Mouse (Mus musculus) heart, postnatal 0 days (tissue): ENCODE results near the gene Pld5. TPM values are rescaled to one million over a fixed set of nuclear protein-coding genes. Genes with fewer than 3 reads are reported as not detected.

Source experiments
- ATAC-seq: fragments of 200-750 bp; cut with Nextera tagmentation; 2 replicates; pipeline ENCODE4 v1.8.0; 2017; ENCODE audit warnings: low read depth, moderate number of reproducible peaks, moderate library complexity; ENCODE audit not compliant: insufficient read depth
- DNase-seq: peaks from one replicate; pipeline ENCODE4 v3.0.0-alpha.2; 2016; ENCODE audit warnings: low spot score
- H3K27ac ChIP-seq: fragments of 300-500 bp; sonication (generic); 2 replicates; pipeline ENCODE4 v1.5.1; 2014; ENCODE audit warnings: low read depth, mild to moderate bottlenecking
- H3K27me3 ChIP-seq: fragments of 300-500 bp; sonication (generic); 2 replicates; pipeline ENCODE4 v1.6.1; 2014; ENCODE audit warnings: low read length, mixed read lengths; ENCODE audit not compliant: control insufficient read depth, insufficient read depth
- H3K36me3 ChIP-seq: fragments of 300-500 bp; sonication (generic); replicated peaks from 2 replicates; pipeline ENCODE4 v1.6.1; 2014; ENCODE audit warnings: low read length, mixed read lengths; ENCODE audit not compliant: control insufficient read depth, insufficient read depth
- H3K4me1 ChIP-seq: fragments of 300-500 bp; sonication (generic); 2 replicates; pipeline ENCODE4 v1.6.1; 2014; ENCODE audit warnings: antibody characterized with exemption; ENCODE audit not compliant: control insufficient read depth, insufficient read depth
- H3K4me2 ChIP-seq: fragments of 300-500 bp; sonication (generic); 2 replicates; pipeline ENCODE4 v1.6.1; 2014; ENCODE audit warnings: low read depth, mild to moderate bottlenecking, low read length, moderate library complexity
- H3K4me3 ChIP-seq: fragments of 300-500 bp; sonication (generic); 2 replicates; pipeline ENCODE4 v1.5.1; 2014; ENCODE audit warnings: low read depth, low read length
- H3K9ac ChIP-seq: fragments of 300-500 bp; sonication (generic); replicated peaks from 2 replicates; pipeline ENCODE4 v1.6.1; 2014; ENCODE audit warnings: low read depth, low read length, mixed read lengths
- H3K9me3 ChIP-seq: fragments of 300-500 bp; sonication (generic); replicated peaks from 2 replicates; pipeline ENCODE4 v1.6.1; 2016; ENCODE audit warnings: low read length; ENCODE audit not compliant: control insufficient read depth
- CTCF ChIP-seq: IDR thresholded peaks from 2 replicates; pipeline ENCODE4 v1.5.1; 2016; ENCODE audit warnings: antibody characterized with exemption, control low read depth, low read depth
- EP300 ChIP-seq: IDR thresholded peaks from 2 replicates; pipeline ENCODE4 v1.6.1; 2016; ENCODE audit warnings: antibody characterized with exemption, low read depth
- WGBS: fragments of 180-500 bp; shearing (Covaris S2); extraction: QIAGEN DNeasy Blood & Tissue Kit; methylation state at CpG from one replicate; pipeline ENCODE4 v1.1.7; 2014; 5-methylcytosine and 5-hydroxymethylcytosine counted together
- polyA plus RNA-seq: library from polyadenylated mRNA; unstranded; fragments of >200 nt; fragmentation: Nextera tagmentation; extraction: Ambion mirVana; gene quantifications from 2 replicates; pipeline ENCODE4 v1.2.1, GENCODE M21; 2015
- total RNA-seq: library from RNA; depleted of rRNA; stranded (reverse); fragments of >200 nt; gene quantifications from 2 replicates; pipeline ENCODE4 v1.2.3, GENCODE M21; 2014; ENCODE audit warnings: low replicate concordance

Pld5 gene
- total and polyA plus RNA-seq, 2 experiments from 2014 or later: 0.51 to 0.65 TPM

DNA sequence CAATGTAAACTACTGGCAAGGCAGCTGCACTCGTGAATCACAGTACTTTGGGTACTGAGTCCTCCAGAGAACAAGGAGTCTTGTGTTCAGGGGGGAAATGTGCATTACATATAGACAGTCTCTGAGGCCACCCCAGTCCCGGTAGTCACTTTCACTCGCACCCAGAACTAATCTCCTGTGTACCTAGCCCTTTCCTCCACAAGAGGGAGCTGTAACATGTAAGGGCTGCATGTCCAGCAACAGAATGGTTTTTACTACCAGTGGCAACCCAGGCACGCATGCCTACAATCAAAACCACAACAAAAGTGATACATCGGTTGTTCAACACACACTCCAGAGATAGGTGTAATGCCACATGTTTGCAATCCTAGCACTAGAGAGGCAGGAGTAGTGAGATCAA, 56.9 kb downstream of the Pld5 start:
- Histone ChIP-seq H3K4me3 (no peak overlapping the region), H3K27me3 (no peaks in the 10 kb centered on the region), H3K9me3 (no peaks in the 10 kb centered on the region), H3K4me1 (no peaks in the 10 kb centered on the region), H3K27ac (no peak overlapping the region), H3K4me2 (no peak overlapping the region), H3K36me3 (no peaks in the 10 kb centered on the region), H3K9ac (no peak overlapping the region)
- WGBS: 75% methylated on average over 5 of the region's 5 CpGs
- ATAC-seq (no peak), DNase-seq (no peak)
- TF ChIP-seq CTCF (no peak), EP300 (no peak)

- WGBS: 31% methylated on average over 17 of the region's 17 CpGs
- no peak for ATAC-seq
- peak overlapping the region; percentile 13; the same call in 1 of the 2 replicates for H3K4me3 ChIP-seq
- H3K9me3 ChIP-seq: no peaks in the 10 kb centered on the region
- no peak overlapping the region for H3K27ac ChIP-seq
- no peaks in the 10 kb centered on the region for H3K4me1 ChIP-seq
- no peak for DNase-seq
- no peak for TF ChIP-seq CTCF
- no peak for TF ChIP-seq EP300
- no peaks in the 10 kb centered on the region for H3K36me3 ChIP-seq
- no peak overlapping the region for H3K9ac ChIP-seq
- H3K4me2 ChIP-seq: peak overlapping the region; percentile 45
- no peaks in the 10 kb centered on the region for H3K27me3 ChIP-seq
These were observed 61.4 kb downstream of the Pld5 start for GRCm38 (mm10) chr1:176213645-176214221.

- H3K9ac ChIP-seq: no peak overlapping the region
- ATAC-seq (0 out of 2 replicates have a peak, but pooled peaks have one; percentile 8), DNase-seq (no peak)
- TF ChIP-seq EP300 (no peak), CTCF (no peak)
- peak overlapping the region; percentile 45 for H3K4me2 ChIP-seq
- no peak overlapping the region for H3K27ac ChIP-seq
- H3K4me3 ChIP-seq: peak overlapping the region; percentile 13; the same call in 1 of the 2 replicates
- no peaks in the 10 kb centered on the region for H3K27me3 ChIP-seq
- H3K4me1 ChIP-seq: no peaks in the 10 kb centered on the region
- no peaks in the 10 kb centered on the region for H3K9me3 ChIP-seq
- H3K36me3 ChIP-seq: no peaks in the 10 kb centered on the region
- WGBS: 58% methylated on average over 9 of the region's 9 CpGs
These were observed 62.0 kb downstream of the Pld5 start for GRCm38 (mm10) chr1:176212922-176213644.

GRCm38 (mm10) chr1:176210803-176211202, 64.3 kb downstream of the Pld5 start:
- H3K27me3 ChIP-seq: no peaks in the 10 kb centered on the region
- no peak for TF ChIP-seq EP300
- TF ChIP-seq CTCF: no peak
- DNase-seq: no peak
- 100% methylated on average over 1 of the region's 1 CpGs for WGBS
- H3K36me3 ChIP-seq: no peaks in the 10 kb centered on the region
- H3K9me3 ChIP-seq: no peaks in the 10 kb centered on the region
- H3K9ac ChIP-seq: no peak overlapping the region
- ATAC-seq: no peak
- no peak overlapping the region for H3K4me2 ChIP-seq
- H3K27ac ChIP-seq: no peak overlapping the region
- H3K4me3 ChIP-seq: no peak overlapping the region
- no peaks in the 10 kb centered on the region for H3K4me1 ChIP-seq

DNA sequence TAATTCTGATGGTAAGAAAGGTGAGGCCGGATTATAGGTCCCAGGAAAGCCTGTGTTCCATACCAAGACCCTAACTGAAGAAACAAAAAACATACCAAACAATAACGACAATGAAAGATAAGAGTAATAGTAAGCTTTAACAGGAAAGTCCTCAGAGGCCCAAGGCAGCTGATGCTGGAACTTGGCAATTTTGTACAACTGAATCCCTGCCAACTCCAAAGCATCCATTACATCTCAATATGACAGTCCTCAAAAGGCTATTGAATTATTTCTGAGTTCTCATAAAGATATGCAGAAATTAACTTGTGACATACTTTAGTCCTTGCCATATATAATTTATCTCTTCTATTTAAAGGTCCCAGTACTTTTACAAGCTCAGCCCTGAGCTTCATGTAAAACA, 67.1 kb downstream of the Pld5 start:
- no peaks in the 10 kb centered on the region for H3K9me3 ChIP-seq
- DNase-seq: no peak
- H3K27me3 ChIP-seq: no peaks in the 10 kb centered on the region
- H3K4me3 ChIP-seq: no peak overlapping the region
- no peaks in the 10 kb centered on the region for H3K4me1 ChIP-seq
- no peak for ATAC-seq
- no peak for TF ChIP-seq CTCF
- no peak for TF ChIP-seq EP300
- 75% methylated on average over 2 of the region's 2 CpGs for WGBS
- H3K36me3 ChIP-seq: no peaks in the 10 kb centered on the region
- H3K27ac ChIP-seq: no peak overlapping the region
- H3K9ac ChIP-seq: no peak overlapping the region
- no peak overlapping the region for H3K4me2 ChIP-seq

DNA sequence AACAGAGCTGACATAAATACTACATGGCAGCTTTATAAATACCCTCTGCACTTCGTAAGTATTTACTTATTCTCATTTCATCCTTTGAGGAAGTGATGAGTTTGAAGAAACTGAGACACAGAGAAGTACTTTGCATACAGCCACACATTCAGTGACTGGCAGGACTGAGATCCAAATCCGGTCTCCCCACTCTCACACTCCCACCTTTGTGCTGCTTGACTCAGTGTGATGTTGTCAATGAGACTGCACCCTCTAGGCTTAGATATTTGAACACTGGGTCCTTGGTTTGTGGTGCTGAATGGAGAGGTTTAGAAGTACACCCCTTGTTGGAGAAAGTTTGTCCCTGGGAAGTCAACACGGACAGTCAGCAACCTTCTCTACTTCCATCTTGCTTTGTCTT, 72.8 kb downstream of the Pld5 start:
- H3K4me2 ChIP-seq: no peak overlapping the region
- no peaks in the 10 kb centered on the region for H3K9me3 ChIP-seq
- H3K9ac ChIP-seq: no peak overlapping the region
- no peaks in the 10 kb centered on the region for H3K36me3 ChIP-seq
- no peak overlapping the region for H3K4me3 ChIP-seq
- DNase-seq: no peak
- no peak overlapping the region for H3K27ac ChIP-seq
- no peaks in the 10 kb centered on the region for H3K4me1 ChIP-seq
- WGBS: 65% methylated on average over 3 of the region's 3 CpGs
- no peak for TF ChIP-seq EP300
- TF ChIP-seq CTCF: no peak
- no peaks in the 10 kb centered on the region for H3K27me3 ChIP-seq
- no peak for ATAC-seq
